Mouse (Mus musculus) hindbrain, embryonic 15.5 days (tissue): ENCODE data around the gene Snapc2. TPM values are rescaled to one million over a fixed set of nuclear protein-coding genes. Genes with fewer than 3 reads are reported as not detected.
"Not testable (repeated sequence)": the region's sequence is repeated elsewhere in the genome, so short reads cannot be mapped to it uniquely, and the experiment has no call there.

Experiments
- ATAC-seq: fragments of 200-750 bp; cut with Nextera tagmentation; 2 replicates; pipeline ENCODE4 v1.8.0; 2017; ENCODE audit warnings: low read depth, moderate number of reproducible peaks, moderate TSS enrichment; ENCODE audit not compliant: low FRiP score
- H3K27ac ChIP-seq: fragments of 300-500 bp; sonication (generic); replicated peaks from 2 replicates; pipeline ENCODE4 v1.5.1; 2015; ENCODE audit warnings: mild to moderate bottlenecking, inconsistent platforms
- H3K27me3 ChIP-seq: fragments of 300-500 bp; sonication (generic); 2 replicates; pipeline ENCODE4 v1.6.1; 2015; ENCODE audit warnings: control low read depth, inconsistent platforms
- H3K36me3 ChIP-seq: fragments of 300-500 bp; sonication (generic); 2 replicates; pipeline ENCODE4 v1.6.1; 2015; ENCODE audit warnings: control low read depth, inconsistent platforms
- H3K4me1 ChIP-seq: fragments of 300-500 bp; sonication (generic); replicated peaks from 2 replicates; pipeline ENCODE4 v1.6.1; 2015; ENCODE audit warnings: control low read depth, inconsistent platforms
- H3K4me2 ChIP-seq: fragments of 300-500 bp; sonication (generic); 2 replicates; pipeline ENCODE4 v1.6.1; 2015; ENCODE audit warnings: moderate library complexity, mild to moderate bottlenecking, inconsistent platforms
- H3K4me3 ChIP-seq: fragments of 300-500 bp; sonication (generic); 2 replicates; pipeline ENCODE4 v1.5.1; 2015; ENCODE audit warnings: mild to moderate bottlenecking, inconsistent platforms
- H3K9ac ChIP-seq: fragments of 300-500 bp; sonication (generic); 2 replicates; pipeline ENCODE4 v1.6.1; 2015; ENCODE audit warnings: inconsistent platforms
- H3K9me3 ChIP-seq: fragments of 300-500 bp; sonication (generic); 2 replicates; pipeline ENCODE4 v1.6.1; 2016; ENCODE audit warnings: control low read depth, inconsistent platforms
- WGBS: fragments of 180-500 bp; shearing (Covaris S2); methylation state at CpG from one replicate; pipeline ENCODE4 v1.1.7; 2015; 5-methylcytosine and 5-hydroxymethylcytosine counted together
- polyA plus RNA-seq: library from polyadenylated mRNA; unstranded; fragments of >200 nt; fragmentation: Nextera tagmentation; extraction: Ambion mirVana; gene quantifications from 2 replicates; pipeline ENCODE4 v1.2.1, GENCODE M21; 2015

Snapc2 gene
- polyA plus RNA-seq, 1 experiment from 2014 or later = 75.6 TPM

- no peaks in the 10 kb centered on the region for H3K27me3 ChIP-seq
- peak; percentile 23 for ATAC-seq
- no peaks in the 10 kb centered on the region for H3K9me3 ChIP-seq
- peak overlapping the region; percentile 51 for H3K4me3 ChIP-seq
- H3K36me3 ChIP-seq = peaks cover 24% of the 10 kb centered on the region
- H3K27ac ChIP-seq = peak overlapping the region; percentile 89
- H3K9ac ChIP-seq = peak overlapping the region; percentile 55
- peak overlapping the region; percentile 69 for H3K4me2 ChIP-seq
- WGBS = 13% methylated on average over 19 of the region's 19 CpGs
- H3K4me1 ChIP-seq = peaks cover 37% of the 10 kb centered on the region
Measured at GRCm38 (mm10) chr8:4239193-4239890, 13.5 kb upstream of the Snapc2 start.

GRCm38 (mm10) chr8:4245061-4245460 is 7.8 kb upstream of the Snapc2 start:
- WGBS = 96% methylated on average over 5 of the region's 5 CpGs
- Histone ChIP-seq H3K4me1 (peaks cover 19% of the 10 kb centered on the region), H3K9me3 (no peaks in the 10 kb centered on the region), H3K36me3 (peaks cover 61% of the 10 kb centered on the region), H3K27me3 (no peaks in the 10 kb centered on the region), H3K27ac (no peak overlapping the region), H3K4me2 (no peak overlapping the region), H3K4me3 (no peak overlapping the region), H3K9ac (no peak overlapping the region)
- no peak for ATAC-seq

GRCm38 (mm10) chr8:4245737-4246136 is 7.1 kb upstream of the Snapc2 start:
- no peak overlapping the region for H3K9ac ChIP-seq
- no peak overlapping the region for H3K4me2 ChIP-seq
- no peak overlapping the region for H3K27ac ChIP-seq
- H3K9me3 ChIP-seq = no peaks in the 10 kb centered on the region
- 83% methylated on average over 13 of the region's 13 CpGs for WGBS
- peaks cover 15% of the 10 kb centered on the region for H3K4me1 ChIP-seq
- H3K27me3 ChIP-seq = no peaks in the 10 kb centered on the region
- no peak overlapping the region for H3K4me3 ChIP-seq
- ATAC-seq = no peak
- peaks cover 61% of the 10 kb centered on the region for H3K36me3 ChIP-seq

- ATAC-seq = no peak
- Histone ChIP-seq H3K9me3 (no peaks in the 10 kb centered on the region), H3K36me3 (peaks cover 51% of the 10 kb centered on the region), H3K27me3 (no peaks in the 10 kb centered on the region), H3K4me2 (no peak overlapping the region), H3K4me1 (peaks cover 4% of the 10 kb centered on the region), H3K27ac (no peak overlapping the region), H3K4me3 (no peak overlapping the region), H3K9ac (no peak overlapping the region)
- 92% methylated on average over 8 of the region's 8 CpGs for WGBS
Measured at GRCm38 (mm10) chr8:4247241-4247640, 5.6 kb upstream of the Snapc2 start.

GRCm38 (mm10) chr8:4247951-4248540 is 4.8 kb upstream of the Snapc2 start, which contains the start of gene Tgfbr3l:
TSS of gene Tgfbr3l (plus strand) at chr8:4248214.
- peaks cover 48% of the 10 kb centered on the region for H3K36me3 ChIP-seq

GRCm38 (mm10) chr8:4249213-4249612 is 3.7 kb upstream of the Snapc2 start:
- no peak overlapping the region for H3K27ac ChIP-seq
- peaks cover 14% of the 10 kb centered on the region for H3K4me1 ChIP-seq
- ATAC-seq = no peak
- no peak overlapping the region for H3K4me2 ChIP-seq
- 20% methylated on average over 29 of the region's 29 CpGs for WGBS
- H3K27me3 ChIP-seq = no peaks in the 10 kb centered on the region
- H3K9ac ChIP-seq = no peak overlapping the region
- H3K4me3 ChIP-seq = no peak overlapping the region
- H3K36me3 ChIP-seq = peaks cover 38% of the 10 kb centered on the region
- no peaks in the 10 kb centered on the region for H3K9me3 ChIP-seq

More at GRCm38 (mm10) chr8:4247951-4248540, 4.8 kb upstream of the Snapc2 start, which contains the start of gene Tgfbr3l:
- Histone ChIP-seq H3K9me3 (no peaks in the 10 kb centered on the region), H3K4me2 (no peak within 1 kb of the TSS), H3K9ac (no peak within 1 kb of the TSS), H3K27me3 (no peaks in the 10 kb centered on the region), H3K27ac (no peak within 1 kb of the TSS), H3K4me3 (no peak within 1 kb of the TSS), H3K4me1 (peaks cover 7% of the 10 kb centered on the region)
- WGBS = 80% methylated on average over 15 of the region's 15 CpGs
- ATAC-seq = no peak

GRCm38 (mm10) chr8:4250306-4250970 is 2.4 kb upstream of the Snapc2 start:
- peaks cover 37% of the 10 kb centered on the region for H3K36me3 ChIP-seq
- H3K9ac ChIP-seq = no peak overlapping the region
- peaks cover 23% of the 10 kb centered on the region for H3K4me1 ChIP-seq
- 32% methylated on average over 26 of the region's 26 CpGs for WGBS
- H3K9me3 ChIP-seq = no peaks in the 10 kb centered on the region
- H3K4me3 ChIP-seq = no peak overlapping the region
- H3K27me3 ChIP-seq = no peaks in the 10 kb centered on the region
- no peak for ATAC-seq
- no peak overlapping the region for H3K4me2 ChIP-seq
- no peak overlapping the region for H3K27ac ChIP-seq

- WGBS = 49% methylated on average over 8 of the region's 8 CpGs
- Histone ChIP-seq H3K4me3 (peak overlapping the region; percentile 57), H3K27ac (peak overlapping the region; percentile 92), H3K4me2 (peak overlapping the region; percentile 68), H3K4me1 (peaks cover 35% of the 10 kb centered on the region), H3K9ac (peak overlapping the region; percentile 70; the same call in 1 of the 2 replicates), H3K9me3 (no peaks in the 10 kb centered on the region), H3K27me3 (no peaks in the 10 kb centered on the region), H3K36me3 (peaks cover 28% of the 10 kb centered on the region)
- ATAC-seq = no peak
Measured at GRCm38 (mm10) chr8:4252116-4252760, 642 bp upstream of the Snapc2 start.

GRCm38 (mm10) chr8:4254001-4254400 is 1.1 kb downstream of the Snapc2 start:
- Histone ChIP-seq H3K27ac (peak overlapping the region; percentile 92), H3K9me3 (no peaks in the 10 kb centered on the region), H3K4me3 (peak overlapping the region; percentile 57), H3K4me2 (peak overlapping the region; percentile 68), H3K9ac (peak overlapping the region; percentile 7), H3K4me1 (peaks cover 46% of the 10 kb centered on the region), H3K36me3 (peaks cover 20% of the 10 kb centered on the region), H3K27me3 (no peaks in the 10 kb centered on the region)
- ATAC-seq = no peak
- WGBS = 67% methylated on average over 6 of the region's 6 CpGs

GRCm38 (mm10) chr8:4255471-4255870 is 2.6 kb downstream of the Snapc2 start:
- not testable (repeated sequence) for H3K27ac ChIP-seq, H3K4me2 ChIP-seq, ATAC-seq, H3K9ac ChIP-seq, H3K4me3 ChIP-seq, H3K27me3 ChIP-seq, H3K9me3 ChIP-seq
- Histone ChIP-seq H3K4me1 (peaks cover 53% of the 10 kb centered on the region), H3K36me3 (peaks cover 29% of the 10 kb centered on the region)
- 92% methylated on average over 7 of the region's 7 CpGs for WGBS

- no peak for ATAC-seq
- 41% methylated on average over 4 of the region's 4 CpGs for WGBS
- Histone ChIP-seq H3K27me3 (no peaks in the 10 kb centered on the region), H3K4me1 (peaks cover 53% of the 10 kb centered on the region), H3K9ac (peak overlapping the region; percentile 80), H3K9me3 (no peaks in the 10 kb centered on the region), H3K36me3 (peaks cover 37% of the 10 kb centered on the region), H3K4me2 (peak overlapping the region; percentile 74), H3K27ac (peak overlapping the region; percentile 95), H3K4me3 (peak overlapping the region; percentile 79)
Measured at GRCm38 (mm10) chr8:4256911-4257310, 4.0 kb downstream of the Snapc2 start.

GRCm38 (mm10) chr8:4257350-4257749 is 4.5 kb downstream of the Snapc2 start:
- Histone ChIP-seq H3K9me3 (no peaks in the 10 kb centered on the region), H3K27ac (peak overlapping the region; percentile 95), H3K4me2 (peak overlapping the region; percentile 74), H3K9ac (peak overlapping the region; percentile 80), H3K36me3 (peaks cover 41% of the 10 kb centered on the region), H3K4me1 (peaks cover 50% of the 10 kb centered on the region), H3K4me3 (peak overlapping the region; percentile 79), H3K27me3 (no peaks in the 10 kb centered on the region)
- 56% methylated on average over 4 of the region's 4 CpGs for WGBS
- no peak for ATAC-seq
